Mouse (Mus musculus): ENCODE data around the gene Gfm2. TPM values are rescaled to one million over a fixed set of nuclear protein-coding genes. Genes with fewer than 3 reads are reported as not detected.

Gfm2 gene
- total and polyA plus RNA-seq, 2 experiments from 2014 or later, result 23.5 to 24.0 TPM

DNA sequence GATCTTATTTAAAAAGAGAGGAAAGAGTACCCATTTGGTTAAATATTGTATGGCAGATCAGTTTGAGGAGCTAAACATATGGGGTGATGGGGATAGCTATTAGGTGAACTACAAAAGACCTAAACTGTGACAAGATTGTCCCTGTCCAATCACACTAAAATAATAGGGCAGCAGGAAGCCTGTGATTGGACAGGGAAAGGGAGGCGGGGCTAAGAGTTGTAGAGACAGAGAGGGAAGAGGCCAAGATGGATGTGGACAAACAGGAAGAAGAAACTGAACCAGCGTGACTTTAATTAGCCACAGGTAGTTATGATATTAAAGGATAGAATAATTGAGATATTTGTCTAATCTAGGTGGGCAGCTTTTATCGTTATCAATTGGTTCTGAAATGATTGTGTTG, 82.3 kb downstream of the Gfm2 start:
- Histone ChIP-seq H3K9me3 (replicated peaks; ENCODE audit: control insufficient read depth, low read length) (no peaks in the 10 kb centered on the region), H3K9ac (replicated peaks; ENCODE audit: low read depth, low read length) (no peak overlapping the region), H3K4me1 (ENCODE audit: control insufficient read depth, insufficient read depth) (no peaks in the 10 kb centered on the region), H3K36me3 (replicated peaks; ENCODE audit: control insufficient read depth, insufficient read depth, low read length) (no peaks in the 10 kb centered on the region), H3K4me2 (ENCODE audit: low read depth, low read length) (no peak overlapping the region), H3K4me3 (ENCODE audit: low read depth, low read length) (no peak overlapping the region), H3K27ac (ENCODE audit: low read depth) (no peak overlapping the region), H3K27me3 (ENCODE audit: control insufficient read depth, insufficient read depth, low read length) (no peaks in the 10 kb centered on the region)
- DNase-seq (ENCODE audit: low spot score) (no peak), ATAC-seq (ENCODE audit: insufficient read depth, low read depth) (no peak)
- TF ChIP-seq EP300 (IDR thresholded peaks at IDR 0.05; ENCODE audit: low read depth), result no peak
- 88% methylated on average over 3 of the region's 3 CpGs for WGBS

DNA sequence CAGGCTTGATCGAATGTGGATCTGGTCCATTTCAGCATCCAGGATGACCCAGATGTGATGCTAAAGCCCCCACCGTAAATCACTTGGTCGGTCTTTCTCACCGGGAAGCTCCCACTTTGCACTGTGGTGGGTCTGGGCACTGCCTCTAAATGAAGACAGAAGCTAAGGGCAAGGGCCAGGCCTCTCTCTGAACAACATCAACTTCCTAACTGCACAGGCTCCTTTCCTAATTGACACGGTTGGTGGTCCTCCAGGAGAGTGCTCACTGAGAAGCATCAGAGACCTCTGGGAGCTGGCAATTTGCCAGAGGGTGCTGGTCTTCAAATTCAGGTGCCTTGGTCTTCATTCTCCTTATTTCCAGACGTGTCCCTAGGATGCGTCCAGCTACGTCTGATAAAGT, 86.1 kb downstream of the Gfm2 start:
- H3K4me2 ChIP-seq (ENCODE audit: low read depth, low read length), result no peak overlapping the region
- DNase-seq (ENCODE audit: low spot score) (no peak), ATAC-seq (ENCODE audit: insufficient read depth, low read depth) (no peak)
- 81% methylated on average over 8 of the region's 8 CpGs for WGBS
- H3K4me1 ChIP-seq (ENCODE audit: control insufficient read depth, insufficient read depth), result no peaks in the 10 kb centered on the region
- no peaks in the 10 kb centered on the region for H3K27me3 ChIP-seq (ENCODE audit: control insufficient read depth, insufficient read depth, low read length)
- no peak overlapping the region for H3K27ac ChIP-seq (ENCODE audit: low read depth)
- H3K36me3 ChIP-seq (replicated peaks; ENCODE audit: control insufficient read depth, insufficient read depth, low read length), result no peaks in the 10 kb centered on the region
- no peak overlapping the region for H3K9ac ChIP-seq (replicated peaks; ENCODE audit: low read depth, low read length)
- H3K4me3 ChIP-seq (ENCODE audit: low read depth, low read length), result no peak overlapping the region
- no peaks in the 10 kb centered on the region for H3K9me3 ChIP-seq (replicated peaks; ENCODE audit: control insufficient read depth, low read length)
- TF ChIP-seq CTCF (IDR thresholded peaks at IDR 0.05; ENCODE audit: low read depth), result no peak
- TF ChIP-seq EP300 (IDR thresholded peaks at IDR 0.05; ENCODE audit: low read depth), result no peak

DNA sequence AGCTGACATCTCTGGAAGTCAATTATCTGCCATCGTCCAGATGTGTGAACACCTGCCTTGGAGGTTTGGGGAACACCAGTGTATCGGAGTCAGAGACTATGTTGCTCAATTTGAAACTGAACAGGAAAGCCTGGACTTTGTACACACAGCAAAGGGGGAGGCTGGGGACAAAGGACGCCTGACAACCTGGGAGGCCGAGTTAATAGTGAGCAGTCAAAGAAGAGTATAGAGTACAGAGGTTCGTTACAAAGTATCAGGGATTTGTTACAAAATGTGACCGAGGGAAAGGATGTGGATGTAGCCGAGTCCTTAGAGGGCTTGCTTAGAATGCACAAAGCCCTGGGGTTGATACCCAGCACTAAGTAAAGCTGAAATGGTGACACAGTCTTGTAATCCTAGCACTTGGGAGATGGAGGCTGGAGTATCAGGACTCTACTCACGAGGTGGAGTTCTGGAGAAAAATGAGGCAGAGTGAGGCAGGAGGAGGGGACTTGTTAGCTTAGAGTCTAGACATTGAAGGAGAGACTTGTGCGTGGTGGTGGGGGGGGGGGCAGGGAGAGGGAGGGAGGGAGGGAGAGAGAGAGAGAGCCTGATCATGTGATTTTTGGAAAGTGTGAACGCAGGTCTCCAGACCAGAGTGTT, 86.7 kb downstream of the Gfm2 start:
- no peak overlapping the region for H3K4me2 ChIP-seq (ENCODE audit: low read depth, low read length)
- 71% methylated on average over 10 of the region's 10 CpGs for WGBS

GRCm38 (mm10) chr13:97225130-97225529, 87.4 kb downstream of the Gfm2 start:
- no peaks in the 10 kb centered on the region for H3K9me3 ChIP-seq (replicated peaks; ENCODE audit: control insufficient read depth, low read length)
- no peaks in the 10 kb centered on the region for H3K4me1 ChIP-seq (ENCODE audit: control insufficient read depth, insufficient read depth)
- no peak overlapping the region for H3K9ac ChIP-seq (replicated peaks; ENCODE audit: low read depth, low read length)
- H3K27me3 ChIP-seq (ENCODE audit: control insufficient read depth, insufficient read depth, low read length), result no peaks in the 10 kb centered on the region
- 58% methylated on average over 17 of the region's 17 CpGs for WGBS
- ATAC-seq (ENCODE audit: insufficient read depth, low read depth) (no peak), DNase-seq (ENCODE audit: low spot score) (no peak)
- no peak overlapping the region for H3K27ac ChIP-seq (ENCODE audit: low read depth)
- TF ChIP-seq CTCF (IDR thresholded peaks at IDR 0.05; ENCODE audit: low read depth) (no peak), EP300 (IDR thresholded peaks at IDR 0.05; ENCODE audit: low read depth) (no peak)
- H3K4me3 ChIP-seq (ENCODE audit: low read depth, low read length), result no peak overlapping the region
- H3K4me2 ChIP-seq (ENCODE audit: low read depth, low read length), result no peak overlapping the region
- H3K36me3 ChIP-seq (replicated peaks; ENCODE audit: control insufficient read depth, insufficient read depth, low read length), result no peaks in the 10 kb centered on the region

More for the DNA sequence above, 86.7 kb downstream of the Gfm2 start:
- H3K36me3 ChIP-seq (replicated peaks; ENCODE audit: control insufficient read depth, insufficient read depth, low read length), result no peaks in the 10 kb centered on the region
- H3K4me1 ChIP-seq (ENCODE audit: control insufficient read depth, insufficient read depth), result no peaks in the 10 kb centered on the region
- no peaks in the 10 kb centered on the region for H3K9me3 ChIP-seq (replicated peaks; ENCODE audit: control insufficient read depth, low read length)
- H3K27me3 ChIP-seq (ENCODE audit: control insufficient read depth, insufficient read depth, low read length), result no peaks in the 10 kb centered on the region
- H3K27ac ChIP-seq (ENCODE audit: low read depth), result no peak overlapping the region
- no peak overlapping the region for H3K4me3 ChIP-seq (ENCODE audit: low read depth, low read length)
- DNase-seq (ENCODE audit: low spot score) (no peak), ATAC-seq (ENCODE audit: insufficient read depth, low read depth) (no peak)
- no peak overlapping the region for H3K9ac ChIP-seq (replicated peaks; ENCODE audit: low read depth, low read length)
- TF ChIP-seq CTCF (IDR thresholded peaks at IDR 0.05; ENCODE audit: low read depth) (no peak), EP300 (IDR thresholded peaks at IDR 0.05; ENCODE audit: low read depth) (no peak)

DNA sequence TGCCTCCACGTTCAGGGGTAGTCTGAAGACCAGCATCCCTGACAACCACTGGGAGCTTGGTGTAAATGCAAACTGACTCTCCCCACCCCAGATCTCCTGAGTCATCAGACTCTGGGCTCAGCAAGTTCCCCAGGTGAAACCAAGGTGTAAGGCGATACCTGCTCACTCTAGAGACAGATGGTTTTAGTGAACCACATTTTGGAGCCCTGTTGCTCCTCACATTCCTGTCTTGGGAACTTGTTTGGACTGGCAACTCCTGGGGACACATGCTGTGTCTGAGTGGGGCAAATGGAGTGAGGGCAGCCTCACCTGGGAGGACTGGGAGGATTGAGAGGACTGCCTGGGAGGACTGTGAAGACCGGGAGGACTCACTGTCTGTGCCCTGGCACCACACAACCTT, 90.1 kb downstream of the Gfm2 start:
- H3K4me2 ChIP-seq (ENCODE audit: low read depth, low read length), result no peak overlapping the region
- no peaks in the 10 kb centered on the region for H3K36me3 ChIP-seq (replicated peaks; ENCODE audit: control insufficient read depth, insufficient read depth, low read length)
- no peak for TF ChIP-seq EP300 (IDR thresholded peaks at IDR 0.05; ENCODE audit: low read depth)
- no peak for TF ChIP-seq CTCF (IDR thresholded peaks at IDR 0.05; ENCODE audit: low read depth)
- H3K9ac ChIP-seq (replicated peaks; ENCODE audit: low read depth, low read length), result no peak overlapping the region
- ATAC-seq (ENCODE audit: insufficient read depth, low read depth), result no peak
- no peaks in the 10 kb centered on the region for H3K4me1 ChIP-seq (ENCODE audit: control insufficient read depth, insufficient read depth)
- H3K4me3 ChIP-seq (ENCODE audit: low read depth, low read length), result no peak overlapping the region
- no peak overlapping the region for H3K27ac ChIP-seq (ENCODE audit: low read depth)
- no peak for DNase-seq (ENCODE audit: low spot score)
- no peaks in the 10 kb centered on the region for H3K9me3 ChIP-seq (replicated peaks; ENCODE audit: control insufficient read depth, low read length)
- 88% methylated on average over 3 of the region's 3 CpGs for WGBS
- H3K27me3 ChIP-seq (ENCODE audit: control insufficient read depth, insufficient read depth, low read length), result no peaks in the 10 kb centered on the region

DNA sequence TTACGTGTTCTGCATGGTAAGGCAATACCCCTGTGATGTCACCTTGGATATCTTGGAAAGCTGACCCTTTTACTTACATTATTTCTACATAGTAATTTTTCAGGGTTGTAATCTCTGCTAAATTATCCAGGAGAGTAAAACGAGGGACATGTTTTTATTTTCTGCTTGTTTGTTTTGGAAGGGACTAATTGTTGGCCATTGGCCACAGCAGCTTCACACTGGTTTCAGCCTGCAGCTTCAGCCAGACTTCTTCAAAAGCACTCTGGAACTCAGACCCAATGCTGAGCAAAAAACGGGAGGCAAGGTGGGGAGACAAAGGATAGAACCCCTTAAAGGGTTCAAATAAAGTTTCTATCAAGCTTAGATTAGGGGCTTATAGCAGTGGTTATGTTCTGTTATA, 92.4 kb downstream of the Gfm2 start:
- no peak for ATAC-seq (ENCODE audit: insufficient read depth, low read depth)
- Histone ChIP-seq H3K27ac (ENCODE audit: low read depth) (no peak overlapping the region), H3K9ac (replicated peaks; ENCODE audit: low read depth, low read length) (no peak overlapping the region), H3K27me3 (ENCODE audit: control insufficient read depth, insufficient read depth, low read length) (no peaks in the 10 kb centered on the region), H3K9me3 (replicated peaks; ENCODE audit: control insufficient read depth, low read length) (no peaks in the 10 kb centered on the region), H3K4me2 (ENCODE audit: low read depth, low read length) (no peak overlapping the region), H3K36me3 (replicated peaks; ENCODE audit: control insufficient read depth, insufficient read depth, low read length) (no peaks in the 10 kb centered on the region), H3K4me1 (ENCODE audit: control insufficient read depth, insufficient read depth) (no peaks in the 10 kb centered on the region), H3K4me3 (ENCODE audit: low read depth, low read length) (no peak overlapping the region)
- TF ChIP-seq EP300 (IDR thresholded peaks at IDR 0.05; ENCODE audit: low read depth) (no peak), CTCF (IDR thresholded peaks at IDR 0.05; ENCODE audit: low read depth) (no peak)
- WGBS, result 62% methylated on average over 3 of the region's 3 CpGs
- DNase-seq (ENCODE audit: low spot score), result no peak

Other genes starting within 250 kb of the Gfm2 start
- 0.12 TPM in 1 of 2 replicates, not detected in the other for gene Gcnt4, start 213.2 kb upstream of the Gfm2 start, total RNA-seq (2014; rRNA removed; ENCODE audit: low replicate concordance)
- 0.05 and 0.10 TPM in 2 replicates for gene Gcnt4, start 213.2 kb upstream of the Gfm2 start, polyA plus RNA-seq (2015; fragmentation: Nextera tagmentation; extraction: Ambion mirVana)
- gene 1700029F12Rik, start 103.6 kb upstream of the Gfm2 start, total RNA-seq (2014; rRNA removed; ENCODE audit: low replicate concordance), result not detected in 2 replicates
- gene 1700029F12Rik, start 103.6 kb upstream of the Gfm2 start, polyA plus RNA-seq (2015; fragmentation: Nextera tagmentation; extraction: Ambion mirVana), result not detected in 2 replicates
- 2.3 and 3.1 TPM in 2 replicates for gene Fam169a, start 70.7 kb upstream of the Gfm2 start, total RNA-seq (2014; rRNA removed; ENCODE audit: low replicate concordance)
- gene Fam169a, start 70.7 kb upstream of the Gfm2 start, polyA plus RNA-seq (2015; fragmentation: Nextera tagmentation; extraction: Ambion mirVana), result 1.4 and 2.0 TPM in 2 replicates
- gene Gm6169, start 38.7 kb upstream of the Gfm2 start, total RNA-seq (2014; rRNA removed; ENCODE audit: low replicate concordance), result 0.65 and 1.3 TPM in 2 replicates
- gene Gm6169, start 38.7 kb upstream of the Gfm2 start, polyA plus RNA-seq (2015; fragmentation: Nextera tagmentation; extraction: Ambion mirVana), result 2.1 and 2.5 TPM in 2 replicates
- 23.4 and 42.2 TPM in 2 replicates for gene Nsa2, start within 50 bp of the Gfm2 start, total RNA-seq (2014; rRNA removed; ENCODE audit: low replicate concordance)
- gene Nsa2, start within 50 bp of the Gfm2 start, polyA plus RNA-seq (2015; fragmentation: Nextera tagmentation; extraction: Ambion mirVana), result 43.3 and 47.1 TPM in 2 replicates
- 21.9 and 32.0 TPM in 2 replicates for gene Hexb, start 60.4 kb downstream of the Gfm2 start, total RNA-seq (2014; rRNA removed; ENCODE audit: low replicate concordance)
- gene Hexb, start 60.4 kb downstream of the Gfm2 start, polyA plus RNA-seq (2015; fragmentation: Nextera tagmentation; extraction: Ambion mirVana), result 21.4 and 26.5 TPM in 2 replicates
- 10.2 and 10.9 TPM in 2 replicates for gene Enc1, start 103.2 kb downstream of the Gfm2 start, total RNA-seq (2014; rRNA removed; ENCODE audit: low replicate concordance)
- gene Enc1, start 103.2 kb downstream of the Gfm2 start, polyA plus RNA-seq (2015; fragmentation: Nextera tagmentation; extraction: Ambion mirVana), result 1.5 and 1.7 TPM in 2 replicates